Mouse (Mus musculus): ENCODE results near the gene Ccdc191.

Gene Ccdc191

GRCm38 (mm10) chr16:43930577-43930976 is 41.0 kb downstream of the Ccdc191 start:
- DNase-seq (ENCODE audit: low read depth in 1 of 2, low spot score in 2 of 2), result no peak

GRCm38 (mm10) chr16:43931502-43931901 is 41.9 kb downstream of the Ccdc191 start:
- DNase-seq (ENCODE audit: low read depth in 1 of 2, low spot score in 2 of 2), result no peak

GRCm38 (mm10) chr16:43932319-43932718 is 42.7 kb downstream of the Ccdc191 start:
- no peak for DNase-seq (ENCODE audit: low read depth in 1 of 2, low spot score in 2 of 2)

- DNase-seq (ENCODE audit: low read depth in 1 of 2, low spot score in 2 of 2), result no peak
Observed at GRCm38 (mm10) chr16:43933041-43933440, 43.4 kb downstream of the Ccdc191 start.

GRCm38 (mm10) chr16:43934856-43935255 is 45.3 kb downstream of the Ccdc191 start:
- DNase-seq (ENCODE audit: low read depth in 1 of 2, low spot score in 2 of 2), result no peak

GRCm38 (mm10) chr16:43935367-43935766 is 45.8 kb downstream of the Ccdc191 start:
- no peak for DNase-seq (ENCODE audit: low read depth in 1 of 2, low spot score in 2 of 2)

GRCm38 (mm10) chr16:43935892-43936291 is 46.3 kb downstream of the Ccdc191 start:
- DNase-seq (ENCODE audit: low read depth in 1 of 2, low spot score in 2 of 2), result no peak

GRCm38 (mm10) chr16:43940846-43941245 is 51.2 kb downstream of the Ccdc191 start:
- DNase-seq (ENCODE audit: low read depth in 1 of 2, low spot score in 2 of 2), result no peak

- no peak for DNase-seq (ENCODE audit: low read depth in 1 of 2, low spot score in 2 of 2)
Observed at GRCm38 (mm10) chr16:43945351-43945750, 55.8 kb downstream of the Ccdc191 start.

- no peak for DNase-seq (ENCODE audit: low read depth in 1 of 2, low spot score in 2 of 2)
Observed at GRCm38 (mm10) chr16:43945869-43946268, 56.3 kb downstream of the Ccdc191 start.

- peak; percentile 56 to 69 for DNase-seq (ENCODE audit: low read depth in 1 of 2, low spot score in 2 of 2)
Observed at GRCm38 (mm10) chr16:43951591-43951990, 62.0 kb downstream of the Ccdc191 start.

- no peak for DNase-seq (ENCODE audit: low read depth in 1 of 2, low spot score in 2 of 2)
Observed at GRCm38 (mm10) chr16:43954913-43955312, 65.3 kb downstream of the Ccdc191 start.

- no peak for DNase-seq (ENCODE audit: low read depth in 1 of 2, low spot score in 2 of 2)
Observed at GRCm38 (mm10) chr16:43958038-43958437, 68.4 kb downstream of the Ccdc191 start.

GRCm38 (mm10) chr16:43963291-43963690 is 73.7 kb downstream of the Ccdc191 start:
- no peak for DNase-seq (ENCODE audit: low read depth in 1 of 2, low spot score in 2 of 2)

- DNase-seq (ENCODE audit: low read depth in 1 of 2, low spot score in 2 of 2), result no peak
Observed at GRCm38 (mm10) chr16:43963780-43964179, 74.2 kb downstream of the Ccdc191 start.

GRCm38 (mm10) chr16:43965781-43966389 is 76.3 kb downstream of the Ccdc191 start:
- no peak for DNase-seq (ENCODE audit: low read depth in 1 of 2, low spot score in 2 of 2)

- DNase-seq (ENCODE audit: low read depth in 1 of 2, low spot score in 2 of 2), result no peak
Observed at GRCm38 (mm10) chr16:43970426-43970825, 80.8 kb downstream of the Ccdc191 start.

- DNase-seq (ENCODE audit: low read depth in 1 of 2, low spot score in 2 of 2), result no peak
Observed at GRCm38 (mm10) chr16:43971189-43971588, 81.6 kb downstream of the Ccdc191 start.

GRCm38 (mm10) chr16:43971741-43972140 is 82.1 kb downstream of the Ccdc191 start:
- no peak for DNase-seq (ENCODE audit: low read depth in 1 of 2, low spot score in 2 of 2)

- DNase-seq (ENCODE audit: low read depth in 1 of 2, low spot score in 2 of 2), result no peak
Observed at GRCm38 (mm10) chr16:43972391-43972790, 82.8 kb downstream of the Ccdc191 start.

- no peak for DNase-seq (ENCODE audit: low read depth in 1 of 2, low spot score in 2 of 2)
Observed at GRCm38 (mm10) chr16:43973147-43973546, 83.5 kb downstream of the Ccdc191 start.

- DNase-seq (ENCODE audit: low read depth in 1 of 2, low spot score in 2 of 2), result no peak
Observed at GRCm38 (mm10) chr16:43973606-43974220, 84.1 kb downstream of the Ccdc191 start.

GRCm38 (mm10) chr16:43979010-43979327 is 89.4 kb downstream of the Ccdc191 start:
- DNase-seq (ENCODE audit: low read depth in 1 of 2, low spot score in 2 of 2), result no peak

All from monocyte, adult 2 months (primary cell).